Mouse (Mus musculus) megakaryocyte, embryonic 14.5 days (primary cell): ENCODE measurements around the gene Slc34a3. TPM values are rescaled to one million over a fixed set of nuclear protein-coding genes. Genes with fewer than 3 reads are reported as not detected.

Experiments
- H3K27me3 ChIP-seq: replicated peaks from 2 replicates; pipeline ENCODE3; 2012; ENCODE audit warnings: inconsistent platforms
- H3K36me3 ChIP-seq: replicated peaks from 2 replicates; pipeline ENCODE3; 2012; ENCODE audit warnings: low read length, inconsistent platforms, mixed read lengths
- H3K4me1 ChIP-seq: 2 replicates; pipeline ENCODE4 v1.6.1; 2012; ENCODE audit warnings: inconsistent platforms
- H3K4me3 ChIP-seq: replicated peaks from 2 replicates; pipeline ENCODE3; 2012; ENCODE audit warnings: moderate library complexity, mild to moderate bottlenecking, inconsistent platforms
- H3K9me3 ChIP-seq: 2 replicates; pipeline ENCODE4 v1.6.1; 2012; ENCODE audit warnings: inconsistent platforms
- FLI1 ChIP-seq: IDR thresholded peaks from 2 replicates; pipeline ENCODE4 v1.6.1; 2012; ENCODE audit warnings: low read length, inconsistent platforms, mixed read lengths
- GATA1 ChIP-seq: IDR thresholded peaks from 3 replicates; pipeline ENCODE4 v1.6.1; 2012; ENCODE audit warnings: mixed read lengths, low read length, inconsistent platforms, borderline replicate concordance
- polyA plus RNA-seq: library from polyadenylated mRNA; stranded (reverse); fragments of >175 nt; gene quantifications from 2 replicates; pipeline ENCODE4 v1.2.3, GENCODE M21; 2012; ENCODE audit warnings: low replicate concordance; ENCODE audit not compliant: insufficient read depth

Slc34a3 gene
- polyA plus RNA-seq, 1 experiment = not detected

DNA sequence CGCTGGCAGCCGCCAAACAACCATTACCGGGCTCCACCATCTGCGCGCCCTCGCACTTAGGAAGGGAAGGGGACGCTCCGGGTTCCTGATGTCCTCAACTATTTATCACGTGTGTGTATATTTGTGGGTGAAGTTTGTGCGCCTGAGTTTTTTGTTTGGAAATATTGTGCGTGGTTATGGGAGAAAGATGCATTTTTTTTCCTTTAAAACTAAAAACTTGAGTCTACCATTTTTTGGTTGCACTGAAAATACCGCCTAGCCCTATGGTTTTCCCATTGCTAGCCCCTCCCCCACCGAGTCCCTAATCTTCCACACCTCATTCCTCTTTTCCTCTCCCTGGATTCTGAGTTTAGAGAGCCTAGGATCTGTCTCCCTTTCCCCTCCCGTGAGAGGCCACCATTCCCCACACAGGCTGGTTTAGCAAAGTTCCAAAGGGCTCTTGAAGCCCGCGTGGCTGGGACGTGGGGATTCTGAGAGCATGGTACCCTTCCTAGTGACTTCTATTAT lies 52.2 kb downstream of the Slc34a3 start:
- peaks cover 10% of the 10 kb centered on the region for H3K36me3 ChIP-seq
- H3K27me3 ChIP-seq = peaks cover 60% of the 10 kb centered on the region
- TF ChIP-seq FLI1 (no peak), GATA1 (no peak)
- no peaks in the 10 kb centered on the region for H3K9me3 ChIP-seq
- H3K4me1 ChIP-seq = peaks cover 95% of the 10 kb centered on the region
- H3K4me3 ChIP-seq = peak overlapping the region; percentile 96

GRCm38 (mm10) chr2:25180973-25181890 lies 52.9 kb downstream of the Slc34a3 start:
- Histone ChIP-seq H3K4me1 (peaks cover 96% of the 10 kb centered on the region), H3K36me3 (peaks cover 8% of the 10 kb centered on the region), H3K27me3 (peaks cover 62% of the 10 kb centered on the region), H3K9me3 (no peaks in the 10 kb centered on the region), H3K4me3 (peak overlapping the region; percentile 96)
- TF ChIP-seq GATA1 = no peak
- no peak for TF ChIP-seq FLI1

GRCm38 (mm10) chr2:25180478-25180903 lies 53.7 kb downstream of the Slc34a3 start, which contains the start of gene Nrarp:
Gene Nrarp, plus strand, starts transcription at chr2:25180758.
- H3K4me1 ChIP-seq = peaks cover 92% of the 10 kb centered on the region
- H3K36me3 ChIP-seq = peaks cover 7% of the 10 kb centered on the region
- TF ChIP-seq GATA1 = no peak
- no peak for TF ChIP-seq FLI1
- peaks cover 62% of the 10 kb centered on the region for H3K27me3 ChIP-seq
- peak within 1 kb of the TSS; percentile 96 for H3K4me3 ChIP-seq
- no peaks in the 10 kb centered on the region for H3K9me3 ChIP-seq

DNA sequence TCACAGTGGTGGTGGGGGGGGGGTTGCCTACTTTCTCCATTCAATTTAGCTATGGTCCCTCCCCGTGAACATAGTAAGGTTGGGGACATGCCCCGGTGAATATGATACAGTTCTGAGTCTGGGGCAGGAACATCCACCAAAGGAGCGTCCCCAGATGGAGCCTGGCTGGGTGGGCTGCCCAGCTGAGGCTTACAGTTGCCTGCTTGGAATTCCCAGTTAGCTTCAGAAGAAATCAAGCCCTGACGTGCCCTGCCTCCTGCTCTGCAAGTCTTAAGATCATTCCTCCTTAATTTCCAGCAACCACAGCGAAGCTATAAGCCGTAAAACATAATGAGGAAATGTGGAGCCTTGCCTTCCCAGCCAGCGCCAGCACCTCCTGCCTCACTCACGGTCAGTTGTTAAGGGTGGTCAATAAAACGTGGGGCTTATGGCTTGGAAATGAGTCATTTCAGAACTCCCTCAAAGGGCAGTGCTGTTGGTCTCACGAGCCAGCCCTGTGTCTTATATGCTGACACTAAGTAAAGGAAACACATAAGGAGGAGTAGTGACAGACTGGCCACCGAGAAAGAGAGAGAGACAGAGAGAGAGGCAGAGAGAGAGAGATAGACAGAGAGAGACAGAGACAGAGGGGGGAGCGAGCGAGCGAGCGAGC lies 54.5 kb downstream of the Slc34a3 start:
- peak overlapping the region; percentile 96 for H3K4me3 ChIP-seq

More for the DNA sequence above, 54.5 kb downstream of the Slc34a3 start:
- Histone ChIP-seq H3K4me1 (peaks cover 89% of the 10 kb centered on the region), H3K27me3 (peaks cover 60% of the 10 kb centered on the region), H3K36me3 (peaks cover 4% of the 10 kb centered on the region), H3K9me3 (no peaks in the 10 kb centered on the region)
- TF ChIP-seq FLI1 (no peak), GATA1 (no peak)

Other genes starting within 250 kb of the Slc34a3 start
- 24.0 and 32.1 TPM in 2 replicates for gene Nsmf, start 180.0 kb downstream of the Slc34a3 start, polyA plus RNA-seq
- not detected in 2 replicates for gene Entpd8, start 154.1 kb downstream of the Slc34a3 start, polyA plus RNA-seq
- not detected in 2 replicates for gene Noxa1, start 139.2 kb downstream of the Slc34a3 start, polyA plus RNA-seq
- gene Nrarp, start 53.6 kb downstream of the Slc34a3 start, polyA plus RNA-seq = 7.9 and 8.1 TPM in 2 replicates
- gene Tor4a, start 37.5 kb downstream of the Slc34a3 start, polyA plus RNA-seq = 10.3 and 14.6 TPM in 2 replicates
- 22.9 and 24.0 TPM in 2 replicates for gene Nelfb, start 22.9 kb downstream of the Slc34a3 start, polyA plus RNA-seq
- gene Stpg3, start 19.7 kb downstream of the Slc34a3 start, polyA plus RNA-seq = 0.08 and 1.5 TPM in 2 replicates
- gene Fam166a, start 15.6 kb downstream of the Slc34a3 start, polyA plus RNA-seq = not detected in 2 replicates
- 264 and 365 TPM in 2 replicates for gene Tubb4b, start 9.7 kb downstream of the Slc34a3 start, polyA plus RNA-seq
- gene Rnf224, start 2.4 kb upstream of the Slc34a3 start, polyA plus RNA-seq = not detected in 2 replicates
- gene Rnf208, start 7.9 kb upstream of the Slc34a3 start, polyA plus RNA-seq = 3.8 and 7.6 TPM in 2 replicates
- gene Cysrt1, start 8.1 kb upstream of the Slc34a3 start, polyA plus RNA-seq = not detected in 2 replicates
- gene AL732309.1, start 12.5 kb upstream of the Slc34a3 start, polyA plus RNA-seq = 1.1 TPM in 1 of 2 replicates, not detected in the other
- 16.3 and 20.0 TPM in 2 replicates for gene Tmem203, start 21.1 kb upstream of the Slc34a3 start, polyA plus RNA-seq
- gene Tprn, start 28.3 kb upstream of the Slc34a3 start, polyA plus RNA-seq = 11.9 and 12.9 TPM in 2 replicates
- 34.6 and 160 TPM in 2 replicates for gene Ssna1, start 38.1 kb upstream of the Slc34a3 start, polyA plus RNA-seq
- gene Anapc2, start 38.1 kb upstream of the Slc34a3 start, polyA plus RNA-seq = 3.1 and 14.8 TPM in 2 replicates
- gene Tmem210, start 53.8 kb upstream of the Slc34a3 start, polyA plus RNA-seq = not detected in 2 replicates
- not detected in 2 replicates for gene Lrrc26, start 55.6 kb upstream of the Slc34a3 start, polyA plus RNA-seq
- gene Grin1, start 84.8 kb upstream of the Slc34a3 start, polyA plus RNA-seq = not detected in 2 replicates
- 4.4 and 13.9 TPM in 2 replicates for gene Man1b1, start 98.0 kb upstream of the Slc34a3 start, polyA plus RNA-seq
- gene Dpp7, start 122.0 kb upstream of the Slc34a3 start, polyA plus RNA-seq = 4.3 and 4.4 TPM in 2 replicates
- 12.1 and 13.3 TPM in 2 replicates for gene Uap1l1, start 131.3 kb upstream of the Slc34a3 start, polyA plus RNA-seq
- gene Sapcd2, start 138.0 kb upstream of the Slc34a3 start, polyA plus RNA-seq = 26.7 and 29.9 TPM in 2 replicates
- gene Entpd2, start 161.5 kb upstream of the Slc34a3 start, polyA plus RNA-seq = 1.3 TPM in 1 of 2 replicates, not detected in the other
- 3.7 and 3.9 TPM in 2 replicates for gene Npdc1, start 165.0 kb upstream of the Slc34a3 start, polyA plus RNA-seq
- gene Fut7, start 188.9 kb upstream of the Slc34a3 start, polyA plus RNA-seq = 4.3 TPM in 1 of 2 replicates, not detected in the other
- 13.1 and 24.3 TPM in 2 replicates for gene Abca2, start 194.3 kb upstream of the Slc34a3 start, polyA plus RNA-seq
- gene Clic3, start 222.5 kb upstream of the Slc34a3 start, polyA plus RNA-seq = not detected in 2 replicates
- 51.1 and 52.3 TPM in 2 replicates for gene Paxx, start 226.7 kb upstream of the Slc34a3 start, polyA plus RNA-seq
- gene Ptgds, start 235.7 kb upstream of the Slc34a3 start, polyA plus RNA-seq = not detected in 2 replicates